In genomic region chr9:41806289-41806621, GRCm38 (mm10) we compare ENCODE assay signal across 12 mouse cellular contexts.
A peak's percentile ranks its signal among the peaks of the same experiment; 100 is the strongest.
DNase-seq lines count a peak whose midpoint lies in the region; ATAC-seq lines count a peak whose summit lies in the region.
"Had no signal": no experiment of that assay in that cellular context is flagged by ENCODE, and none has a peak within 500 bp of the region (broad histone marks: within the 10 kb centered on the region; RNA-seq: fewer than 3 reads in every experiment).

No protein-coding gene starts in this region.

- H3K4me2 ChIP-seq in hindbrain, embryonic 16.5 days (ENCODE audit: low read length) = no peak overlapping the region
- H3K4me2 ChIP-seq in embryonic facial prominence, embryonic 13.5 days = peak overlapping the region; percentile 44
- H3K4me2 ChIP-seq in hindbrain, embryonic 11.5 days (replicated peaks; ENCODE audit: low read depth, low read length) = no peak overlapping the region
- H3K4me2 ChIP-seq in midbrain, embryonic 11.5 days = peak overlapping the region; percentile 38; the same call in 1 of the 2 replicates
- H3K4me2 ChIP-seq: liver, embryonic 11.5 days had no signal

- no peak for ATAC-seq in hindbrain, embryonic 16.5 days
- 0 out of 2 replicates have a peak, but pooled peaks have one; percentile 15 for ATAC-seq in embryonic facial prominence, embryonic 13.5 days (ENCODE audit: insufficient number of reproducible peaks, insufficient read depth, low FRiP score, low TSS enrichment, low read depth)
- ATAC-seq in hindbrain, embryonic 11.5 days (ENCODE audit: low FRiP score) = no peak
- ATAC-seq in midbrain, embryonic 11.5 days (ENCODE audit: low FRiP score) = no peak
- ATAC-seq in cerebellum, adult (ENCODE audit: insufficient number of reproducible peaks, low FRiP score, low TSS enrichment) = no peak

- 87% methylated on average over 5 of the region's 5 CpGs for WGBS in hindbrain, embryonic 10.5 days
- WGBS in hindbrain, embryonic 16.5 days = 92% methylated on average over 5 of the region's 5 CpGs
- WGBS in embryonic facial prominence, embryonic 13.5 days = 41% methylated on average over 5 of the region's 5 CpGs
- WGBS in hindbrain, embryonic 11.5 days = 90% methylated on average over 5 of the region's 5 CpGs
- WGBS in midbrain, embryonic 11.5 days = 76% methylated on average over 5 of the region's 5 CpGs

- no peaks in the 10 kb centered on the region for H3K36me3 ChIP-seq in hindbrain, embryonic 10.5 days
- no peaks in the 10 kb centered on the region for H3K36me3 ChIP-seq in hindbrain, embryonic 16.5 days (ENCODE audit: control insufficient read depth, insufficient read depth, low read length)
- no peaks in the 10 kb centered on the region for H3K36me3 ChIP-seq in embryonic facial prominence, embryonic 13.5 days
- H3K36me3 ChIP-seq in hindbrain, embryonic 11.5 days (ENCODE audit: control insufficient read depth, insufficient read depth, low read length) = no peaks in the 10 kb centered on the region
- no peaks in the 10 kb centered on the region for H3K36me3 ChIP-seq in midbrain, embryonic 11.5 days (ENCODE audit: control insufficient read depth, insufficient read depth, low read length)

- H3K9ac ChIP-seq in hindbrain, embryonic 16.5 days (ENCODE audit: low read depth, low read length) = no peak overlapping the region
- H3K9ac ChIP-seq in embryonic facial prominence, embryonic 13.5 days = 0 out of 2 replicates have a peak overlapping the region, but pooled peaks have one; percentile 44
- no peak overlapping the region for H3K9ac ChIP-seq in hindbrain, embryonic 11.5 days (ENCODE audit: low read depth, low read length)
- H3K9ac ChIP-seq in midbrain, embryonic 11.5 days (ENCODE audit: low read length) = peak overlapping the region; percentile 53

- H3K27ac ChIP-seq in hindbrain, embryonic 10.5 days = peak overlapping the region; percentile 81
- H3K27ac ChIP-seq in hindbrain, embryonic 16.5 days (ENCODE audit: low read depth, low read length) = no peak overlapping the region
- H3K27ac ChIP-seq in embryonic facial prominence, embryonic 13.5 days = peak overlapping the region; percentile 97
- peak overlapping the region; percentile 7; the same call in 1 of the 2 replicates for H3K27ac ChIP-seq in hindbrain, embryonic 11.5 days (ENCODE audit: low read depth, low read length)
- peak overlapping the region; percentile 85 for H3K27ac ChIP-seq in midbrain, embryonic 11.5 days (ENCODE audit: low read depth, low read length)

- H3K4me1 ChIP-seq in hindbrain, embryonic 10.5 days (replicated peaks) = peaks cover 36% of the 10 kb centered on the region
- H3K4me1 ChIP-seq in hindbrain, embryonic 16.5 days (ENCODE audit: control insufficient read depth, insufficient read depth, low read depth, low read length) = peaks cover 13% of the 10 kb centered on the region
- peaks cover 43% of the 10 kb centered on the region for H3K4me1 ChIP-seq in embryonic facial prominence, embryonic 13.5 days
- no peaks in the 10 kb centered on the region; the same call in 1 of the 2 replicates for H3K4me1 ChIP-seq in hindbrain, embryonic 11.5 days (replicated peaks; ENCODE audit: control insufficient read depth, insufficient read depth, low read length)
- H3K4me1 ChIP-seq in midbrain, embryonic 11.5 days (ENCODE audit: control insufficient read depth, insufficient read depth, low read length) = peaks cover 23% of the 10 kb centered on the region

- H3K4me3 ChIP-seq in hindbrain, embryonic 10.5 days = no peak overlapping the region
- H3K4me3 ChIP-seq in hindbrain, embryonic 16.5 days (ENCODE audit: low read length) = no peak overlapping the region
- H3K4me3 ChIP-seq in embryonic facial prominence, embryonic 13.5 days = no peak overlapping the region
- H3K4me3 ChIP-seq in hindbrain, embryonic 11.5 days (ENCODE audit: low read depth, low read length) = no peak overlapping the region
- H3K4me3 ChIP-seq in midbrain, embryonic 11.5 days (ENCODE audit: low read depth, low read length) = no peak overlapping the region

- no peaks in the 10 kb centered on the region for H3K9me3 ChIP-seq in hindbrain, embryonic 10.5 days
- no peaks in the 10 kb centered on the region for H3K9me3 ChIP-seq in hindbrain, embryonic 16.5 days (ENCODE audit: control insufficient read depth, low read length)
- no peaks in the 10 kb centered on the region for H3K9me3 ChIP-seq in embryonic facial prominence, embryonic 13.5 days
- H3K9me3 ChIP-seq in hindbrain, embryonic 11.5 days (ENCODE audit: control insufficient read depth, low read length) = no peaks in the 10 kb centered on the region
- H3K9me3 ChIP-seq in midbrain, embryonic 11.5 days (ENCODE audit: control insufficient read depth, low read length) = no peaks in the 10 kb centered on the region

- H3K27me3 ChIP-seq in hindbrain, embryonic 10.5 days (ENCODE audit: insufficient read depth, poor library complexity, severe bottlenecking) = peaks cover 13% of the 10 kb centered on the region
- H3K27me3 ChIP-seq in hindbrain, embryonic 16.5 days (replicated peaks; ENCODE audit: control insufficient read depth, insufficient read depth, low read length) = no peaks in the 10 kb centered on the region
- no peaks in the 10 kb centered on the region for H3K27me3 ChIP-seq in embryonic facial prominence, embryonic 13.5 days
- no peaks in the 10 kb centered on the region for H3K27me3 ChIP-seq in hindbrain, embryonic 11.5 days (ENCODE audit: control insufficient read depth, insufficient read depth, low read length)
- H3K27me3 ChIP-seq in midbrain, embryonic 11.5 days (ENCODE audit: control insufficient read depth, insufficient read depth, low read length) = no peaks in the 10 kb centered on the region

- no peak for DNase-seq in hindbrain, embryonic 10.5 days (ENCODE audit: low spot score)
- no peak for DNase-seq in hindbrain, embryonic 11.5 days (ENCODE audit: low spot score)
- peak; percentile 91 for DNase-seq in midbrain, embryonic 11.5 days (ENCODE audit: low spot score, missing footprints)
- no peak for DNase-seq in thymus, postnatal 0 days (ENCODE audit: low spot score)
- DNase-seq in adipocyte (ENCODE audit: low spot score) = no peak
- DNase-seq: kidney, adult 2 months; right cerebral cortex, postnatal 25 days; thymus, adult 2 months had no signal

Comparison
In these comparisons a context has a peak if more than half of its experiments do, and no peak if none do; other contexts are left out.
1. H3K4me2 ChIP-seq: peak in embryonic facial prominence, embryonic 13.5 days (single experiment) and midbrain, embryonic 11.5 days (single experiment); none in hindbrain, embryonic 16.5 days (single experiment) and hindbrain, embryonic 11.5 days (single experiment).
2. H3K9ac ChIP-seq: peak in embryonic facial prominence, embryonic 13.5 days (single experiment) and midbrain, embryonic 11.5 days (single experiment); none in hindbrain, embryonic 16.5 days (single experiment) and hindbrain, embryonic 11.5 days (single experiment).